11 mouse cellular contexts compared by ENCODE assay signal in genomic region chr13:21240788-21241187, GRCm38 (mm10). TPM values are rescaled to one million over a fixed set of nuclear protein-coding genes. Genes with fewer than 3 reads are reported as not detected.
DNase-seq lines count a peak whose midpoint lies in the region; ATAC-seq lines count a peak whose summit lies in the region.
"Had no signal": no experiment of that assay in that cellular context is flagged by ENCODE, and none has a peak within 500 bp of the region (broad histone marks: within the 10 kb centered on the region; RNA-seq: fewer than 3 reads in every experiment).

No protein-coding gene starts in this region.

- peaks cover 8% of the 10 kb centered on the region; the same call in 1 of the 2 replicates for H3K27me3 ChIP-seq in hindbrain, embryonic 16.5 days (replicated peaks; ENCODE audit: control insufficient read depth, insufficient read depth, low read length)

- no peak overlapping the region for H3K4me3 ChIP-seq in hindbrain, embryonic 16.5 days (ENCODE audit: low read length)
- H3K4me3 ChIP-seq: erythroblast, embryonic 14.5 days; myocyte had no signal

- H3K9me3 ChIP-seq in hindbrain, embryonic 16.5 days (ENCODE audit: control insufficient read depth, low read length), result no peaks in the 10 kb centered on the region

- peak; percentile 57 for DNase-seq in heart, adult 11 months
- no peak for DNase-seq in heart, postnatal 14 days
- DNase-seq in thymus, postnatal 14 days, result peak; percentile 18
- no peak for DNase-seq in thymus, adult 18-20 months
- peak; percentile 42 for DNase-seq in right cerebral cortex, postnatal 4 days
- DNase-seq in ovary, postnatal 36 days (ENCODE audit: low spot score), result no peak
- DNase-seq in kidney, postnatal 25 days, result no peak

- H3K9ac ChIP-seq in hindbrain, embryonic 16.5 days (ENCODE audit: low read depth, low read length), result no peak overlapping the region

- H3K4me1 ChIP-seq in hindbrain, embryonic 16.5 days (ENCODE audit: control insufficient read depth, insufficient read depth, low read depth, low read length), result 0 out of 2 replicates have a peak, but pooled peaks cover 2% of the 10 kb centered on the region

- no peak overlapping the region for H3K27ac ChIP-seq in hindbrain, embryonic 16.5 days (ENCODE audit: low read depth, low read length)

- 12% methylated on average over 7 of the region's 7 CpGs for WGBS in hindbrain, embryonic 16.5 days

- intact Hi-C loops in heart, postnatal 14 days (cut with DNase I), result no loop called here

- H3K4me2 ChIP-seq in hindbrain, embryonic 16.5 days (ENCODE audit: low read length), result no peak overlapping the region

- no peaks in the 10 kb centered on the region for H3K36me3 ChIP-seq in hindbrain, embryonic 16.5 days (ENCODE audit: control insufficient read depth, insufficient read depth, low read length)

- ATAC-seq in hindbrain, embryonic 16.5 days, result peak; percentile 73

RNA-seq across cellular contexts. Expression of gene Gpx5, which starts 51.7 kb away (rescaled TPM):
- total RNA-seq in heart, postnatal 14 days (2021), result not detected
- polyA plus RNA-seq in hindbrain, embryonic 16.5 days (2015; fragmentation: Nextera tagmentation; extraction: Ambion mirVana), result not detected in 2 replicates
- total RNA-seq: layer of hippocampus, adult 8-10 months had no signal
- polyA plus RNA-seq: erythroblast, embryonic 14.5 days; myocyte had no signal

Comparison
In these comparisons a context has a peak if more than half of its experiments do, and no peak if none do; other contexts are left out.
1. DNase-seq: peak in heart, adult 11 months (single experiment), thymus, postnatal 14 days (single experiment) and right cerebral cortex, postnatal 4 days (single experiment); none in heart, postnatal 14 days (0 of 2), thymus, adult 18-20 months (0 of 2), ovary, postnatal 36 days (single experiment) and kidney, postnatal 25 days (0 of 2).